Mouse (Mus musculus): ENCODE measurements at regions not wholly inside any gene's neighbourhood (a gene's known extent, or its start where the extent isn't known, plus 50 kb on each side); places are given as distances from the start of the nearest gene placed in this dataset.

DNA sequence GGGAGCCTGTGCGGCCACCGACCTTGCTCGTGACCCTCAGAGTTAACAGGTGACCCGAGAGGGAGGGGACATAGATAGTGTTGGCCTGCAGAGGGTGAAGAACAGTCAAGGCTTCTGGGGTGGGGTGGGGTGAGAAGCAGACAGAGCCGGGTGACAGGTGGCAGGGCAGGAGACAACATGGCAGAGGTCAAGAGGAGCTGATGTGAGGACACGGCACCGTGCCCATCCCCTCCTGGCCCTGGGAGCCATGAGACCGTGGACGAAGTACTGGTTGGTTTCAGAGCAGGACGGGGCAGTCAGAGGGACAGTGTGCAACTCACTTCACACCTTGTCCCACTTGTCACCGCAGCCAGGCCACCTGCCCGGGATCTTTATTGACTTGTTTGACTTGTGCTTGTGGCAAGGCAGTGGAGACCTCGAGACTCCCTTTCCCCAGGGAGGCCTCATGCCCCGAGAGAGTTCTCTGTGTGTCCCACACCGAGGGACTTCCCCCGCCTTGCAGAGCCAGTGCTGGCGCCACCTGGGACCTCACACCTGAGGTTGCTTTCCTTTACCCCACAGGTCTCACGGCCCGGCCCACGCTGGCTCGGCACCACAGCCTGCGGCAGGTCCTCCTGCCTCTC lies 65.4 kb upstream of the Tmem189 start:
- WGBS = 58% methylated on average over 22 of the region's 22 CpGs
- ATAC-seq = peak; percentile 18; the same call in 1 of the 2 replicates
- Histone ChIP-seq H3K4me1 (replicated peaks; ENCODE audit: control insufficient read depth, insufficient read depth, low read length) (0 out of 2 replicates have a peak, but pooled peaks cover 8% of the 10 kb centered on the region), H3K9me3 (ENCODE audit: control insufficient read depth) (no peaks in the 10 kb centered on the region), H3K4me3 (ENCODE audit: low read depth, low read length) (no peak overlapping the region), H3K9ac (ENCODE audit: low read depth, low read length) (no peak overlapping the region), H3K27me3 (replicated peaks; ENCODE audit: control insufficient read depth, insufficient read depth, low read length) (no peaks in the 10 kb centered on the region), H3K27ac (ENCODE audit: low read depth, low read length) (no peak overlapping the region), H3K36me3 (ENCODE audit: control insufficient read depth, insufficient read depth) (no peaks in the 10 kb centered on the region), H3K4me2 (replicated peaks; ENCODE audit: low read depth) (no peak overlapping the region)
- TF ChIP-seq CTCF (IDR thresholded peaks at IDR 0.05; ENCODE audit: low read depth) = no peak

DNA sequence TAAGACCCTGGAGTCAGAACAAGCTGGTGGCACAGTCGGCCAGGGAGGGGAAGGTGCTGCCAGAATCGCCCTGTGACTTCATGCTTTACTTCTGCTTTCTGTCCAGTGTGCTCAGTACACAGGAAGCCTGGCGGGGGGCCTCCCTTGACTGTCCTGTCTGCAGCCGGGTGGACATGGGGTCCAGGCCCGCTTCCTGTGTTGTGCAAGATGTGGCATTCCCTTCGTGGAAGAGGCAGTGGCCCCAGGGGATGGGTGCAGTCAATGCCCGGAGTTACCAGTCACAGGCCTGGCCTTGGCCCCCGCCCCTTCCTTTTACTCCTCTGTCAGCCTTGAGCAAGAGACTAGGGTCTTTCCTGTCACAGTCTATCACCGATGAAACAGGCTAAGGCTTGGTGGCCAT lies 64.3 kb upstream of the Tmem189 start:
- WGBS = 65% methylated on average over 9 of the region's 9 CpGs
- Histone ChIP-seq H3K36me3 (ENCODE audit: control insufficient read depth, insufficient read depth) (no peaks in the 10 kb centered on the region), H3K4me3 (ENCODE audit: low read depth, low read length) (no peak overlapping the region), H3K27ac (ENCODE audit: low read depth, low read length) (no peak overlapping the region), H3K4me2 (replicated peaks; ENCODE audit: low read depth) (no peak overlapping the region), H3K9me3 (ENCODE audit: control insufficient read depth) (no peaks in the 10 kb centered on the region), H3K9ac (ENCODE audit: low read depth, low read length) (no peak overlapping the region), H3K27me3 (replicated peaks; ENCODE audit: control insufficient read depth, insufficient read depth, low read length) (no peaks in the 10 kb centered on the region), H3K4me1 (replicated peaks; ENCODE audit: control insufficient read depth, insufficient read depth, low read length) (0 out of 2 replicates have a peak, but pooled peaks cover 8% of the 10 kb centered on the region)
- no peak for ATAC-seq
- no peak for TF ChIP-seq CTCF (IDR thresholded peaks at IDR 0.05; ENCODE audit: low read depth)

DNA sequence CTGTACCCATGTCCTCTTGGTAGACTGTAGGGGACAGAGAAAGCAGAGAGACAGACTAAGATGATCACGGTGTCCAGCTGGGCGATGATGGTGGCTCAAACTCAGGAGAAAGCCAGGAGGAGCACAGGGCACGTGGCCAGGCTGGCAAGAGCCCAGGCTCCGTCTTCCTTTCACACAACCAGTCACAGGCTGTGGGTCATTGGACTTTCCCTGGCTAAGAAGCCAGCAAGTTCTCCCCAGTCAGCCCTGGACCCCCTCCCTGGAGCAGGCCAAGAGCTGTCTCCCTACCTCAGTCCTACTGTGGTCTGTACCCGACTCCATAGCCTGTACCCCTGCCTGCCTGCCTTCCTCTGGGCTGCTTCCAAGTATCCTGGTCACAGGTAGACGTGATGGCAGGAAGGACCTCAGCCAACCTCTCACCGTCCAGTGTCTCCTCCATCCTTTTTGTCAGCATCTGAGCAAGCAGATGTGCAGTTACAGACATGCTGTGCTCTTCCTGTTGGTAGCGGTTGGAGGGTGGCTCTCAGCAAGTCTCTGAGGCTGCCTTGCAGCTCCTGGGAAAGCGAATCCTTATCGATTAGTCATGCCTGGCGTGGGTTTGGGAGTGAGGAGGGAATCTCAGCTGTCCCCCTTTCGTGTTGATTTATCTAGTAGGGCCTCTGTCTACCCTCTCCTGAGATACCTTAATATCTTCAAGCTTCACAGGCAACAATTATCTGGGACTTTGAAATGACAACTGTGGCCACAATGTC lies 63.4 kb upstream of the Tmem189 start:
- H3K4me2 ChIP-seq (replicated peaks; ENCODE audit: low read depth) = no peak overlapping the region
- H3K9me3 ChIP-seq (ENCODE audit: control insufficient read depth) = no peaks in the 10 kb centered on the region
- peaks cover 10% of the 10 kb centered on the region; the same call in 1 of the 2 replicates for H3K4me1 ChIP-seq (replicated peaks; ENCODE audit: control insufficient read depth, insufficient read depth, low read length)
- 70% methylated on average over 12 of the region's 12 CpGs for WGBS
- H3K9ac ChIP-seq (ENCODE audit: low read depth, low read length) = no peak overlapping the region
- H3K4me3 ChIP-seq (ENCODE audit: low read depth, low read length) = no peak overlapping the region
- no peak overlapping the region; the same call in 1 of the 2 replicates for H3K27ac ChIP-seq (ENCODE audit: low read depth, low read length)
- H3K36me3 ChIP-seq (ENCODE audit: control insufficient read depth, insufficient read depth) = no peaks in the 10 kb centered on the region
- no peaks in the 10 kb centered on the region for H3K27me3 ChIP-seq (replicated peaks; ENCODE audit: control insufficient read depth, insufficient read depth, low read length)
- no peak for TF ChIP-seq CTCF (IDR thresholded peaks at IDR 0.05; ENCODE audit: low read depth)
- ATAC-seq = no peak

DNA sequence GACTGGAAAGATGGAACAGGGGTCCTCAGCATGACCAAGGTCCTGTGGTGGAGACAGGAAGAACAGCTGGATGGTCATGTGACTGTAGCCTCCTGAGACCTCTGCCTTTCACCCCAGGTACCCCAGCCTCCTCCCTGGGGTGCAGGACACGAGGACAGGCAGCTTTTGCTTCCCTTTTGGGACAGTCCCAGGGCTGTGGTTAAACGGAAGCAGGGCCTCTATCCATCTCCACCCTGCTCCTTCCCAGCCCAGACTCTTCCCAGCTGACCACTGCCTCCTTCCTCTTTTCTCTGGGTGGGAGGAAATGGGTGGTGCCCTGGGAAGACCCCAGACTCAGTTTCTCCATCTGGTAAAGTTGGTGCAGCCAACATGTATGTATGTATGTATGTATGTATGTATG lies 62.0 kb upstream of the Tmem189 start:
- Histone ChIP-seq H3K4me2 (replicated peaks; ENCODE audit: low read depth) (no peak overlapping the region), H3K4me3 (ENCODE audit: low read depth, low read length) (no peak overlapping the region), H3K4me1 (replicated peaks; ENCODE audit: control insufficient read depth, insufficient read depth, low read length) (peaks cover 13% of the 10 kb centered on the region), H3K27me3 (replicated peaks; ENCODE audit: control insufficient read depth, insufficient read depth, low read length) (no peaks in the 10 kb centered on the region), H3K27ac (ENCODE audit: low read depth, low read length) (no peak overlapping the region), H3K9ac (ENCODE audit: low read depth, low read length) (no peak overlapping the region), H3K36me3 (ENCODE audit: control insufficient read depth, insufficient read depth) (no peaks in the 10 kb centered on the region), H3K9me3 (ENCODE audit: control insufficient read depth) (no peaks in the 10 kb centered on the region)
- 78% methylated on average over 2 of the region's 2 CpGs for WGBS
- no peak for ATAC-seq
- TF ChIP-seq CTCF (IDR thresholded peaks at IDR 0.05; ENCODE audit: low read depth) = no peak

DNA sequence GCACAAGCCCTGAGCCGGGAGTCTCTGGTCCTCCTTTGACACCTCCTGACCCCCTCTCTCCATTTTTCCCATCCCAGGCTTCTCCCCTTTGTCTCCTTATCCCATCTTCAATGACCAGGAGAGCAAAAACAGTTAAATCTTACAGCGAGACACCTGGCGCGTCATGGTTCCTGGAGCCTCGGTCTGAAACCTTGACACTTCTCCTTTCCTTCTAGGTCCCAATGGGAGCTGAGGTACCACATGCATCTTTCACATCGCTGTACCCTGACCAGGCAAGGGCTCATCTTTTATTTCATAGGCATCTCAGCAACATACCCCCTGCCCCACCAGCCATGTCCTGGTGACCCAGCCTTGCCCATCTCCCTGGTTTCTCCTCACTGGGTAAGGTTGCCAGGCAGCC lies 58.7 kb upstream of the Tmem189 start:
- peaks cover 19% of the 10 kb centered on the region for H3K4me1 ChIP-seq (replicated peaks; ENCODE audit: control insufficient read depth, insufficient read depth, low read length)

DNA sequence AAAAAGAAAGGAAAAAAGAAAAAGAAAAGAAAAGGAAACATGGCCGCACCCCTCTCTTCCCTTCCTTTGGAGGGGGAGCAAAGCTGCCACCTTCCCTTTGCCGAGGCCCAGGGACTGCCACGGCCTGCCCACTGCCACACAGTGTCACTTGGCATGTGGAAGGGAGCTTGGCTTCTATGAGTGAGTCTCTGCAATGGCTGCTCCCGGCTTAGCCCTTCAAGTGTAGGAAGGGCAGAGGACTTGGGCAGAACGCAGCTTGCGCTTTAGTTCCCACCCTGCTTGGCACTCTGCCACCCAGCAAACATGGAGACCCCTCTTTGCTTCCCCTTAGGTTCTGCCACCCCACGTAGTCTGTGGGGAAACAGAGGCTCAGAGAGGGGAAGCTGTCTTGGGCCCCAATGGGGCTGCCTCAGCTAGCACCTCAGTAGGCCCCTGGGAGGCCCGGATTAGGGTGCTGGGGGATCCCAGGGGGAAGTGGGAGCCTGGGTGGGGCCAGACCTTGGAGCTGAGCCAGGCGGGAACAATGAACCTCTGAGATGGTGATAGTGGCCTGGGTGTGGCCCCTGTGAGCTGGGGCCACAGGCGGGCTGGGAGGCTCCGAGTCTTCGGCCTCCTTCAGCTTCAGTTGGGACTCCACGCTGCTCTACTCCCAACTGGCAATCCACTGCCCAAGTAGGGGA lies 57.7 kb upstream of the Tmem189 start:
- Histone ChIP-seq H3K36me3 (ENCODE audit: control insufficient read depth, insufficient read depth) (no peaks in the 10 kb centered on the region), H3K9me3 (ENCODE audit: control insufficient read depth) (no peaks in the 10 kb centered on the region), H3K4me1 (replicated peaks; ENCODE audit: control insufficient read depth, insufficient read depth, low read length) (peaks cover 19% of the 10 kb centered on the region), H3K27me3 (replicated peaks; ENCODE audit: control insufficient read depth, insufficient read depth, low read length) (no peaks in the 10 kb centered on the region), H3K4me3 (ENCODE audit: low read depth, low read length) (no peak overlapping the region), H3K9ac (ENCODE audit: low read depth, low read length) (peak overlapping the region; percentile 40; the same call in 1 of the 2 replicates), H3K4me2 (replicated peaks; ENCODE audit: low read depth) (peak overlapping the region; percentile 27; the same call in 1 of the 2 replicates), H3K27ac (ENCODE audit: low read depth, low read length) (peak overlapping the region; percentile 68)
- ATAC-seq = peak; percentile 96
- no peak for TF ChIP-seq CTCF (IDR thresholded peaks at IDR 0.05; ENCODE audit: low read depth)
- 30% methylated on average over 13 of the region's 13 CpGs for WGBS

More for the DNA sequence above, 58.7 kb upstream of the Tmem189 start:
- WGBS = 92% methylated on average over 6 of the region's 6 CpGs
- Histone ChIP-seq H3K36me3 (ENCODE audit: control insufficient read depth, insufficient read depth) (no peaks in the 10 kb centered on the region), H3K9ac (ENCODE audit: low read depth, low read length) (no peak overlapping the region), H3K9me3 (ENCODE audit: control insufficient read depth) (no peaks in the 10 kb centered on the region), H3K27ac (ENCODE audit: low read depth, low read length) (peak overlapping the region; percentile 55), H3K4me3 (ENCODE audit: low read depth, low read length) (no peak overlapping the region), H3K4me2 (replicated peaks; ENCODE audit: low read depth) (no peak overlapping the region), H3K27me3 (replicated peaks; ENCODE audit: control insufficient read depth, insufficient read depth, low read length) (no peaks in the 10 kb centered on the region)
- no peak for TF ChIP-seq CTCF (IDR thresholded peaks at IDR 0.05; ENCODE audit: low read depth)
- no peak for ATAC-seq
